Mouse (Mus musculus) megakaryocyte, embryonic 14.5 days (primary cell): ENCODE measurements around the gene 4930467E23Rik.
"Not testable (repeated sequence)": the region's sequence is repeated elsewhere in the genome, so short reads cannot be mapped to it uniquely, and the experiment has no call there.

Experiments
- FLI1 ChIP-seq: IDR thresholded peaks from 2 replicates; pipeline ENCODE4 v1.6.1; 2012; ENCODE audit warnings: low read length, inconsistent platforms, mixed read lengths
- GATA1 ChIP-seq: IDR thresholded peaks from 3 replicates; pipeline ENCODE4 v1.6.1; 2012; ENCODE audit warnings: mixed read lengths, low read length, inconsistent platforms, borderline replicate concordance

DNA sequence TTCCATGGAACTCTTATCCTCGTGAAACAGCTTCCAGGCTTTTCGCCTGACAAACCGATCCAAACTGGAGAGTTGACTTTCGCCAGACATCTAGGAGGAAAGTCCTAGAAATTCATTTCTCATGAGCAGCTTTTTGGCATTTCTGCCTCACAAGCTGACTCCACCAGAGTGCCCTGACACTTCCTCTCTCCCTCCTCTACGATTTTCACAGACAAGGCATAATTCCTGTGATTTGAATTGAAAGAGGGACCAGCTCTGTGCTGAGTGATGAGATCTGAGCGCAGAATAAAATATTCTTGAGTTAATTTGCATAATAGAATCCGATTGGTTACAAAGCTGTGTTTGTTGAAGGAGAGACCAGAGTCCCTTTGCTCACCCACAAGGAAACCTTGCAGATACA, 63.3 kb downstream of the 4930467E23Rik start:
- not testable (repeated sequence) for TF ChIP-seq FLI1, GATA1
